ENCODE assay signal across 20 mouse cellular contexts in the genomic region with DNA sequence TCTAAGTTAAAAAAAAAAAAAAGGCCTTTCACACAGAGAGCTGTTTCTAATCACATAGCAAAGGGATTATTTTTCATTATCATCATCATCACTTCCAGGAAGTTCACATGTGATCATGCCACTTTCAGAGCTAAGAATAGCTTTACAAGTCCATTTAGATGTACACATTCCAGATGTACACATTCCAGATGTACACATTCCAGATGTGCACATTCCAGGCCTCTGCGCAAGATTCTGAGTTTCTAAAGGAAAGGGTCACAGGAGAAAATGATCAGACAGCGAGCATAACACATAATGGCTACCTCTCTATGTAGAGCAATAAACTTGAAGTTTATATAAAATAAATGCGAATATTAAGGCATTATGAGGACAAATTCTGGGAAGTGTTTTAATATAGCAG.
DNase-seq lines count a peak whose midpoint lies in the region; ATAC-seq and TF ChIP-seq lines count a peak whose summit lies in the region.
"Had no signal": no experiment of that assay in that cellular context is flagged by ENCODE, and none has a peak within 500 bp of the region (broad histone marks: within the 10 kb centered on the region; RNA-seq: fewer than 3 reads in every experiment).

No protein-coding gene starts in this region.

- no peak overlapping the region for H3K4me3 ChIP-seq in limb, embryonic 14.5 days (replicated peaks; ENCODE audit: low read length)
- no peak overlapping the region for H3K4me3 ChIP-seq in kidney, embryonic 16.5 days (ENCODE audit: low read length)
- no peak overlapping the region for H3K4me3 ChIP-seq in forebrain, embryonic 14.5 days (ENCODE audit: low read depth, low read length)
- H3K4me3 ChIP-seq: embryonic facial prominence, embryonic 12.5 days; forebrain, embryonic 12.5 days; heart, embryonic 10.5 days; hindbrain, embryonic 12.5 days had no signal

- TF ChIP-seq POLR2A in limb, embryonic 14.5 days (IDR thresholded peaks at IDR 0.05; ENCODE audit: borderline replicate concordance, extremely low read depth, insufficient read depth, insufficient read length) = no peak

- no peak overlapping the region for H3K27ac ChIP-seq in limb, embryonic 14.5 days (replicated peaks; ENCODE audit: low read depth, low read length)
- H3K27ac ChIP-seq in kidney, embryonic 16.5 days (ENCODE audit: low read length) = no peak overlapping the region
- H3K27ac ChIP-seq in forebrain, embryonic 14.5 days (ENCODE audit: low read depth, low read length) = no peak overlapping the region
- H3K27ac ChIP-seq: embryonic facial prominence, embryonic 12.5 days; forebrain, embryonic 12.5 days; heart, embryonic 10.5 days; hindbrain, embryonic 12.5 days had no signal

- peak; percentile 62 for ATAC-seq in limb, embryonic 14.5 days (ENCODE audit: low FRiP score, low read depth)
- ATAC-seq in kidney, embryonic 16.5 days (ENCODE audit: low FRiP score, low TSS enrichment) = no peak
- no peak for ATAC-seq in forebrain, embryonic 14.5 days
- ATAC-seq: hindbrain, embryonic 16.5 days had no signal

- no peaks in the 10 kb centered on the region for H3K9me3 ChIP-seq in limb, embryonic 14.5 days (ENCODE audit: control insufficient read depth, low read length)
- no peaks in the 10 kb centered on the region for H3K9me3 ChIP-seq in kidney, embryonic 16.5 days (ENCODE audit: low read length)
- no peaks in the 10 kb centered on the region for H3K9me3 ChIP-seq in forebrain, embryonic 14.5 days (replicated peaks; ENCODE audit: control insufficient read depth, low read length)
- H3K9me3 ChIP-seq: embryonic facial prominence, embryonic 12.5 days; forebrain, embryonic 12.5 days; heart, embryonic 10.5 days; hindbrain, embryonic 12.5 days had no signal

- H3K27me3 ChIP-seq in limb, embryonic 14.5 days (ENCODE audit: control insufficient read depth, insufficient read depth, low read length) = no peaks in the 10 kb centered on the region
- H3K27me3 ChIP-seq in kidney, embryonic 16.5 days (ENCODE audit: insufficient read depth, low read length) = no peaks in the 10 kb centered on the region
- no peaks in the 10 kb centered on the region for H3K27me3 ChIP-seq in forebrain, embryonic 14.5 days (replicated peaks; ENCODE audit: control insufficient read depth, insufficient read depth, low read length)
- H3K27me3 ChIP-seq: embryonic facial prominence, embryonic 12.5 days; forebrain, embryonic 12.5 days; hindbrain, embryonic 12.5 days had no signal

- no peaks in the 10 kb centered on the region for H3K36me3 ChIP-seq in limb, embryonic 14.5 days (ENCODE audit: control insufficient read depth, insufficient read depth, low read length)
- no peaks in the 10 kb centered on the region for H3K36me3 ChIP-seq in kidney, embryonic 16.5 days (ENCODE audit: insufficient read depth, low read length)
- no peaks in the 10 kb centered on the region for H3K36me3 ChIP-seq in forebrain, embryonic 14.5 days (ENCODE audit: control insufficient read depth, insufficient read depth, low read length)
- H3K36me3 ChIP-seq: embryonic facial prominence, embryonic 12.5 days; forebrain, embryonic 12.5 days; heart, embryonic 10.5 days; hindbrain, embryonic 12.5 days had no signal

- no peak overlapping the region for H3K4me2 ChIP-seq in limb, embryonic 14.5 days (replicated peaks; ENCODE audit: low read depth, low read length, severe bottlenecking)
- no peak overlapping the region for H3K4me2 ChIP-seq in kidney, embryonic 16.5 days (replicated peaks; ENCODE audit: low read depth, low read length)
- no peak overlapping the region for H3K4me2 ChIP-seq in forebrain, embryonic 14.5 days (ENCODE audit: low read length)
- H3K4me2 ChIP-seq: embryonic facial prominence, embryonic 12.5 days; forebrain, embryonic 12.5 days; hindbrain, embryonic 12.5 days had no signal

- whole genome bisulfite sequencing in limb, embryonic 14.5 days = 32% methylated on average over 3 of the region's 3 CpGs
- 81% methylated on average over 3 of the region's 3 CpGs for WGBS in kidney, embryonic 16.5 days
- 95% methylated on average over 3 of the region's 3 CpGs for whole genome bisulfite sequencing in forebrain, embryonic 14.5 days

- peak; percentile 5 for DNase-seq in ZHBTc4 (ENCODE audit: low read depth, low spot score)
- DNase-seq in embryo, embryonic 11 days = peak; percentile 33
- DNase-seq in forelimb bud, embryonic 11.5 days (ENCODE audit: low read depth, low spot score) = peak; percentile 49
- peak; percentile 32 for DNase-seq in limb, embryonic 14.5 days (ENCODE audit: low spot score)
- DNase-seq in forebrain, embryonic 14.5 days (ENCODE audit: low spot score) = no peak
- no peak for DNase-seq in lung, postnatal 25 days (ENCODE audit: low spot score)
- DNase-seq: adrenal gland, postnatal 14 days; cerebellum, adult 18-20 months; cerebellum, postnatal 10 days; gastrocnemius, postnatal 10 days; heart, adult 18-20 months; heart, postnatal 10 days; heart, postnatal 4 days; kidney, adult 11 months had no signal

- no peak overlapping the region for H3K9ac ChIP-seq in limb, embryonic 14.5 days (ENCODE audit: low read depth, low read length, severe bottlenecking)
- no peak overlapping the region for H3K9ac ChIP-seq in kidney, embryonic 16.5 days (replicated peaks; ENCODE audit: low read length)
- no peak overlapping the region for H3K9ac ChIP-seq in forebrain, embryonic 14.5 days (ENCODE audit: low read length)
- H3K9ac ChIP-seq: embryonic facial prominence, embryonic 12.5 days; forebrain, embryonic 12.5 days; hindbrain, embryonic 12.5 days had no signal

- H3K4me1 ChIP-seq in limb, embryonic 14.5 days (ENCODE audit: control insufficient read depth, insufficient read depth, low read length) = no peaks in the 10 kb centered on the region
- no peaks in the 10 kb centered on the region for H3K4me1 ChIP-seq in kidney, embryonic 16.5 days (ENCODE audit: insufficient read depth, low read length)
- no peaks in the 10 kb centered on the region for H3K4me1 ChIP-seq in forebrain, embryonic 14.5 days (ENCODE audit: control insufficient read depth, insufficient read depth, low read length)
- H3K4me1 ChIP-seq: embryonic facial prominence, embryonic 12.5 days; forebrain, embryonic 12.5 days; heart, embryonic 10.5 days; hindbrain, embryonic 12.5 days had no signal

Comparison
In these comparisons a context has a peak if more than half of its experiments do, and no peak if none do; other contexts are left out.
1. DNase-seq: peak in ZHBTc4 (single experiment), embryo, embryonic 11 days (single experiment), forelimb bud, embryonic 11.5 days (single experiment) and limb, embryonic 14.5 days (single experiment); none in forebrain, embryonic 14.5 days (single experiment) and lung, postnatal 25 days (single experiment).